Comparison of ENCODE assay signal across 17 mouse cellular contexts in genomic region chr17:63878889-63879288, GRCm38 (mm10). TPM values are rescaled to one million over a fixed set of nuclear protein-coding genes. Genes with fewer than 3 reads are reported as not detected.
DNase-seq lines count a peak whose midpoint lies in the region; ATAC-seq lines count a peak whose summit lies in the region.
"Had no signal": no experiment of that assay in that cellular context is flagged by ENCODE, and none has a peak within 500 bp of the region (broad histone marks: within the 10 kb centered on the region; RNA-seq: fewer than 3 reads in every experiment).

No protein-coding gene starts in this region.

- no peak overlapping the region for H3K27ac ChIP-seq in heart, embryonic 10.5 days
- H3K27ac ChIP-seq in midbrain, embryonic 14.5 days (replicated peaks; ENCODE audit: low read depth, low read length), result no peak overlapping the region
- H3K27ac ChIP-seq in midbrain, embryonic 15.5 days, result no peak overlapping the region
- H3K27ac ChIP-seq: embryonic facial prominence, embryonic 13.5 days; hindbrain, embryonic 10.5 days; left cerebral cortex, adult 2 months; liver, embryonic 12.5 days had no signal

- no peak for ATAC-seq in midbrain, embryonic 14.5 days (ENCODE audit: low FRiP score, low TSS enrichment)
- no peak for ATAC-seq in midbrain, embryonic 15.5 days (replicated peaks)
- ATAC-seq: liver, embryonic 12.5 days; midbrain, embryonic 16.5 days had no signal

- no peaks in the 10 kb centered on the region for H3K27me3 ChIP-seq in heart, embryonic 10.5 days (ENCODE audit: insufficient read depth, poor library complexity, severe bottlenecking)
- no peaks in the 10 kb centered on the region for H3K27me3 ChIP-seq in midbrain, embryonic 14.5 days (ENCODE audit: control insufficient read depth, insufficient read depth, low read length)
- no peaks in the 10 kb centered on the region for H3K27me3 ChIP-seq in midbrain, embryonic 15.5 days (replicated peaks)
- H3K27me3 ChIP-seq: embryonic facial prominence, embryonic 13.5 days; liver, embryonic 12.5 days had no signal

- no peaks in the 10 kb centered on the region for H3K9me3 ChIP-seq in heart, embryonic 10.5 days
- H3K9me3 ChIP-seq in midbrain, embryonic 14.5 days (ENCODE audit: control insufficient read depth, low read length), result no peaks in the 10 kb centered on the region
- H3K9me3 ChIP-seq in midbrain, embryonic 15.5 days, result no peaks in the 10 kb centered on the region
- H3K9me3 ChIP-seq: embryonic facial prominence, embryonic 13.5 days; hindbrain, embryonic 10.5 days; liver, embryonic 12.5 days had no signal

- no peak overlapping the region for H3K9ac ChIP-seq in midbrain, embryonic 14.5 days (replicated peaks; ENCODE audit: low read length)
- no peak overlapping the region for H3K9ac ChIP-seq in midbrain, embryonic 15.5 days
- H3K9ac ChIP-seq: embryonic facial prominence, embryonic 13.5 days; liver, embryonic 12.5 days had no signal

- no peaks in the 10 kb centered on the region for H3K36me3 ChIP-seq in heart, embryonic 10.5 days
- H3K36me3 ChIP-seq in midbrain, embryonic 14.5 days (ENCODE audit: control insufficient read depth, insufficient read depth, low read length), result no peaks in the 10 kb centered on the region
- H3K36me3 ChIP-seq in midbrain, embryonic 15.5 days (replicated peaks), result no peaks in the 10 kb centered on the region
- H3K36me3 ChIP-seq: embryonic facial prominence, embryonic 13.5 days; hindbrain, embryonic 10.5 days; liver, embryonic 12.5 days had no signal

- DNase-seq in embryo, embryonic 10.5 days (ENCODE audit: low spot score), result peak; percentile 21
- no peak for DNase-seq in embryo, embryonic 10 days (ENCODE audit: low spot score)
- peak; percentile 25 to 39 for DNase-seq in heart, adult 18-20 months
- no peak for DNase-seq in heart, embryonic 10.5 days (ENCODE audit: low spot score)
- DNase-seq in midbrain, embryonic 14.5 days, result peak; percentile 13
- DNase-seq in layer of hippocampus, adult 8-10 months (ENCODE audit: low spot score in 2 of 2), result peak; percentile 17 to 26
- DNase-seq in thymus, postnatal 0 days (ENCODE audit: low spot score), result no peak
- DNase-seq: cerebellum, adult 9-10 months; kidney, adult 9 months; lung, postnatal 14 days; thymus, adult 2 months had no signal

- H3K4me3 ChIP-seq in heart, embryonic 10.5 days, result no peak overlapping the region
- H3K4me3 ChIP-seq in midbrain, embryonic 14.5 days (replicated peaks; ENCODE audit: low read depth, low read length), result no peak overlapping the region
- no peak overlapping the region for H3K4me3 ChIP-seq in midbrain, embryonic 15.5 days
- H3K4me3 ChIP-seq: embryonic facial prominence, embryonic 13.5 days; hindbrain, embryonic 10.5 days; left cerebral cortex, adult 2 months; liver, embryonic 12.5 days had no signal

- 87% methylated on average over 4 of the region's 4 CpGs for WGBS in heart, embryonic 10.5 days
- WGBS in midbrain, embryonic 14.5 days, result 76% methylated on average over 4 of the region's 4 CpGs
- WGBS in midbrain, embryonic 15.5 days, result 69% methylated on average over 4 of the region's 4 CpGs

- no peak overlapping the region for H3K4me2 ChIP-seq in midbrain, embryonic 14.5 days (ENCODE audit: low read length)
- H3K4me2 ChIP-seq in midbrain, embryonic 15.5 days, result no peak overlapping the region
- H3K4me2 ChIP-seq: embryonic facial prominence, embryonic 13.5 days; liver, embryonic 12.5 days had no signal

- H3K4me1 ChIP-seq in heart, embryonic 10.5 days, result no peaks in the 10 kb centered on the region
- H3K4me1 ChIP-seq in midbrain, embryonic 14.5 days (ENCODE audit: control insufficient read depth, insufficient read depth, low read length), result no peaks in the 10 kb centered on the region
- H3K4me1 ChIP-seq in midbrain, embryonic 15.5 days, result no peaks in the 10 kb centered on the region
- H3K4me1 ChIP-seq: embryonic facial prominence, embryonic 13.5 days; hindbrain, embryonic 10.5 days; liver, embryonic 12.5 days had no signal

RNA-seq across cellular contexts. Expression of gene A930002H24Rik, which starts 15.3 kb away (rescaled TPM):
- under 1 TPM in 1 of 2 experiments, not detected in 1; 0.62 TPM for total RNA-seq in heart, adult 18-20 months (2021)
- 2.7 TPM in 2 replicates for polyA plus RNA-seq in heart, embryonic 10.5 days (2016; fragmentation: Nextera tagmentation; extraction: Ambion mirVana)
- 2.3 and 3.1 TPM in 2 replicates for polyA plus RNA-seq in midbrain, embryonic 14.5 days (2014; fragmentation: Nextera tagmentation; extraction: Ambion mirVana)
- 1.7 and 2.5 TPM in 2 replicates for polyA plus RNA-seq in midbrain, embryonic 15.5 days (2015; fragmentation: Nextera tagmentation; extraction: Ambion mirVana)
- total RNA-seq in layer of hippocampus, adult 8-10 months (2022), result 1 to 10 TPM in 1 of 4 experiments, not detected in 3; 1.5 TPM
- 0.52 and 1.5 TPM in 2 replicates for polyA plus RNA-seq in thymus, postnatal 0 days (2015; fragmentation: Nextera tagmentation; extraction: Ambion mirVana)
- total RNA-seq: left cerebral cortex, adult 2 months had no signal
- polyA plus RNA-seq: thymus, adult 2 months had no signal

RNA-seq across cellular contexts. Expression of gene Fer, which starts 16.0 kb away (rescaled TPM):
- 10 to 100 TPM; 16.1 to 17.9 TPM for total RNA-seq in heart, adult 18-20 months (2021)
- 26.4 and 28.1 TPM in 2 replicates for polyA plus RNA-seq in heart, embryonic 10.5 days (2016; fragmentation: Nextera tagmentation; extraction: Ambion mirVana)
- 31.0 and 39.5 TPM in 2 replicates for polyA plus RNA-seq in midbrain, embryonic 14.5 days (2014; fragmentation: Nextera tagmentation; extraction: Ambion mirVana)
- polyA plus RNA-seq in midbrain, embryonic 15.5 days (2015; fragmentation: Nextera tagmentation; extraction: Ambion mirVana), result 34.6 and 38.3 TPM in 2 replicates
- total RNA-seq in layer of hippocampus, adult 8-10 months (2022), result 10 to 100 TPM; 30.9 to 34.4 (median 32.5) TPM
- 5.1 and 6.8 TPM in 2 replicates for polyA plus RNA-seq in thymus, postnatal 0 days (2015; fragmentation: Nextera tagmentation; extraction: Ambion mirVana)

Comparison
In these comparisons a context has a peak if more than half of its experiments do, and no peak if none do; other contexts are left out.
1. DNase-seq: peak in embryo, embryonic 10.5 days (single experiment), heart, adult 18-20 months (2 of 2), midbrain, embryonic 14.5 days (single experiment) and layer of hippocampus, adult 8-10 months (2 of 2); none in embryo, embryonic 10 days (single experiment), heart, embryonic 10.5 days (single experiment) and thymus, postnatal 0 days (single experiment).